Comparison of ENCODE assay signal across 19 mouse cellular contexts in genomic region chr9:57760416-57761146, GRCm38 (mm10). TPM values are rescaled to one million over a fixed set of nuclear protein-coding genes. Genes with fewer than 3 reads are reported as not detected.
DNase-seq lines count a peak whose midpoint lies in the region; ATAC-seq lines count a peak whose summit lies in the region.
"Had no signal": no experiment of that assay in that cellular context is flagged by ENCODE, and none has a peak within 500 bp of the region (broad histone marks: within the 10 kb centered on the region; RNA-seq: fewer than 3 reads in every experiment).

No protein-coding gene starts in this region.

- H3K9ac ChIP-seq in liver, embryonic 12.5 days = peak overlapping the region; percentile 53
- H3K9ac ChIP-seq: limb, embryonic 12.5 days; midbrain, embryonic 13.5 days had no signal

- DNase-seq in liver = no peak
- peak; percentile 22 for DNase-seq in thymus, postnatal 14 days
- no peak for DNase-seq in thymus, postnatal 36 days
- no peak for DNase-seq in layer of hippocampus, adult 18-20 months (ENCODE audit: low spot score in 2 of 2)
- DNase-seq: adrenal gland, adult 8-10 months; gastrocnemius, postnatal 25 days; lung, adult 2 months; lung, postnatal 14 days; thymus, postnatal 4 days had no signal

- 93% methylated on average over 24 of the region's 24 CpGs for WGBS in liver, embryonic 12.5 days (ENCODE audit: insufficient replicate concordance)

- H3K4me2 ChIP-seq in liver, embryonic 12.5 days = peak overlapping the region; percentile 62
- H3K4me2 ChIP-seq: limb, embryonic 12.5 days; midbrain, embryonic 13.5 days had no signal

- H3K27me3 ChIP-seq in erythroblast, embryonic 14.5 days (ENCODE audit: control insufficient read depth) = no peaks in the 10 kb centered on the region; the same call in 1 of the 2 replicates
- H3K27me3 ChIP-seq in liver, embryonic 12.5 days (replicated peaks) = no peaks in the 10 kb centered on the region
- H3K27me3 ChIP-seq: limb, embryonic 12.5 days; midbrain, embryonic 13.5 days had no signal

- H3K36me3 ChIP-seq in erythroblast, embryonic 14.5 days (ENCODE audit: control insufficient read depth) = peaks cover 89% of the 10 kb centered on the region
- H3K36me3 ChIP-seq in liver, embryonic 12.5 days = peaks cover 76% of the 10 kb centered on the region

- peak overlapping the region; percentile 99 for H3K27ac ChIP-seq in liver, embryonic 12.5 days
- H3K27ac ChIP-seq: hindbrain, embryonic 10.5 days; hindbrain, postnatal 0 days; limb, embryonic 12.5 days; midbrain, embryonic 13.5 days had no signal

- ATAC-seq in erythroblast, adult 5-6 weeks (replicated peaks; ENCODE audit: low FRiP score, poor library complexity, severe bottlenecking) = no peak
- no peak for ATAC-seq in liver, embryonic 12.5 days
- ATAC-seq: activated CD4-positive, CD25-positive, alpha-beta regulatory T cell, adult 4 months; forebrain, embryonic 16.5 days; hindbrain, postnatal 0 days; intestine, embryonic 16.5 days; midbrain, embryonic 13.5 days had no signal

- no peaks in the 10 kb centered on the region for H3K9me3 ChIP-seq in erythroblast, embryonic 14.5 days (ENCODE audit: control insufficient read depth, low read length)
- H3K9me3 ChIP-seq in liver, embryonic 12.5 days (replicated peaks) = no peaks in the 10 kb centered on the region
- H3K9me3 ChIP-seq: hindbrain, embryonic 10.5 days; limb, embryonic 12.5 days; midbrain, embryonic 13.5 days had no signal

- H3K4me3 ChIP-seq in erythroblast, embryonic 14.5 days (replicated peaks) = peak overlapping the region; percentile 93
- H3K4me3 ChIP-seq in liver, embryonic 12.5 days = no peak overlapping the region; the same call in 1 of the 2 replicates
- H3K4me3 ChIP-seq: limb, embryonic 12.5 days; midbrain, embryonic 13.5 days had no signal

- H3K4me1 ChIP-seq in erythroblast, embryonic 14.5 days (ENCODE audit: control insufficient read depth) = peaks cover 78% of the 10 kb centered on the region
- peaks cover 75% of the 10 kb centered on the region for H3K4me1 ChIP-seq in liver, embryonic 12.5 days

RNA-seq across cellular contexts. Expression of gene Clk3, which starts 5.1 kb away (rescaled TPM):
- 38.9 and 44.4 TPM in 2 replicates for polyA plus RNA-seq in erythroblast, embryonic 14.5 days (2012)
- 234 and 296 TPM in 2 replicates for total RNA-seq in erythroblast, adult 5-6 weeks (2015; ENCODE audit: low replicate concordance)
- 403 and 420 TPM in 2 replicates for total RNA-seq in erythroblast, adult 5-6 weeks (2017; ENCODE audit: low replicate concordance)
- polyA plus RNA-seq in liver, embryonic 12.5 days (2016; fragmentation: Nextera tagmentation; extraction: Ambion mirVana) = 99.8 and 104 TPM in 2 replicates
- 10 to 100 TPM; 75.3 to 76.6 TPM for total RNA-seq in layer of hippocampus, adult 18-20 months (2021)

RNA-seq across cellular contexts. Expression of gene Edc3, which starts 52.2 kb away (rescaled TPM):
- 0.40 and 0.69 TPM in 2 replicates for polyA plus RNA-seq in erythroblast, embryonic 14.5 days (2012)
- 2.9 and 3.3 TPM in 2 replicates for total RNA-seq in erythroblast, adult 5-6 weeks (2015; ENCODE audit: low replicate concordance)
- total RNA-seq in erythroblast, adult 5-6 weeks (2017; ENCODE audit: low replicate concordance) = 1.5 and 6.7 TPM in 2 replicates
- polyA plus RNA-seq in liver, embryonic 12.5 days (2016; fragmentation: Nextera tagmentation; extraction: Ambion mirVana) = 21.2 and 22.2 TPM in 2 replicates
- 10 to 100 TPM; 14.7 to 14.8 TPM for total RNA-seq in layer of hippocampus, adult 18-20 months (2021)
